Mouse (Mus musculus) lung, postnatal 36 days (tissue): ENCODE data around the gene Diaph2.
"Not testable (repeated sequence)": the region's sequence is repeated elsewhere in the genome, so short reads cannot be mapped to it uniquely, and the experiment has no call there.

Experiments
- DNase-seq: peaks from one replicate; pipeline ENCODE4 v3.0.0; 2022; ENCODE audit warnings: mixed read lengths

The Diaph2 gene

DNA sequence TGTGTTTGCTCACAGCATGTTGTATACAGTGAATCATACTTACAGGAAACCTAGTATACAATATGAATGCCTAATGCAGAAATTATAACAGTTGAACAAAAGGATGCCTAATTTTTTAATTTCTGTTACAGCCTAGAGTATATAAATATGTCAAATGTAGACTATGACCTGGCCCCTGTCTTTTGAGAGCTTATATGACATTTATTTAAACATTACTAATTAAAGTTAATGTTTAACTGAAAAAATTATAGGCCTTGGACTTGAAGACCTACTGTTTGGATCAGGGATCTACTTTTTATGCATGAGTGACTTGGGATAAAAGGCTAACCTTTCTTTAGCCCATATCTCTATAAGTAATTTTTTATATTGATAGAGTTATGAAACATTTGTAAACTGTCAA is 84.3 kb downstream of the Diaph2 start:
- no peak for DNase-seq

GRCm38 (mm10) chrX:129884465-129884864 is 134.9 kb downstream of the Diaph2 start:
- peak; percentile 80 for DNase-seq

- DNase-seq, result no peak
These were observed 176.3 kb downstream of the Diaph2 start for GRCm38 (mm10) chrX:129925806-129926205.

- DNase-seq, result no peak
These were observed 225.3 kb downstream of the Diaph2 start for GRCm38 (mm10) chrX:129974816-129975215.

DNA sequence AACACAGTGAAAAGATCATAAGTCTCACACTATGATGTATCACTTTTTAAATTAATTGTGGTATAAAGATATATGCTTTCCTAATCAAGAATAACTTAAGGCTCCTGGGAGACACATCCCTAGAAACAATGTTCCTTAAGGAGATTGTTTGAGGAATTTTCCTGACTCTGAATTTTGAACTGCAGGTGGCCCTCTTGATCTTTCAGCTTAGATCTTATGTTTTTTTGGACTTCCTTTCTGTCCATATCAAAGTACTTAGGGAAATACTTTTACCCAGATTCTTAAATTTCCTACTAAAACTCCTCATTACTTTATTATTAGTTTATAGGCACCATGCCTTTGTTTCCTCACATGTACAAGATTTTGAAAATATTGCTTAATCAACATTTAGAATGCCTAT is 258.7 kb downstream of the Diaph2 start:
- DNase-seq, result no peak

GRCm38 (mm10) chrX:130019735-130020134 is 270.2 kb downstream of the Diaph2 start:
- DNase-seq, result no peak

- no peak for DNase-seq
These were observed 295.0 kb downstream of the Diaph2 start for GRCm38 (mm10) chrX:130044525-130044924.

DNA sequence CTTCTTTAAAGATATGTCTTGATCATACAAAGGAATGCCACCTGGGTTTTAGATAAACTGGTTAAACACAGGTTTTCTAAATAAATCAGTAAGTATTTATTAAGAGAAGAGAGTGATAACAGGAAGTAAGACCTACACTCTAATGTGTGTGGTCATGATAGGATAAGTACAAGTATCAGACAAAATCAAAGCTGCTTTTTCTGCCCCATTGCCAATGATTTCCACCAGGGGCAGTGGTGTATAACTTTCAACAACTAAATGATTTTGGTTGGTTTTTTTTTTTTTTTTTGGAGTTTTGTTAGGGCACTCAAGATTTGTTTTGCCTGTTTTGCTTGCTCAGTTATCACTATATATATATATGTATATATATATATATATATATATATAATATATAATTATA is 399.7 kb downstream of the Diaph2 start:
- DNase-seq, result no peak

DNA sequence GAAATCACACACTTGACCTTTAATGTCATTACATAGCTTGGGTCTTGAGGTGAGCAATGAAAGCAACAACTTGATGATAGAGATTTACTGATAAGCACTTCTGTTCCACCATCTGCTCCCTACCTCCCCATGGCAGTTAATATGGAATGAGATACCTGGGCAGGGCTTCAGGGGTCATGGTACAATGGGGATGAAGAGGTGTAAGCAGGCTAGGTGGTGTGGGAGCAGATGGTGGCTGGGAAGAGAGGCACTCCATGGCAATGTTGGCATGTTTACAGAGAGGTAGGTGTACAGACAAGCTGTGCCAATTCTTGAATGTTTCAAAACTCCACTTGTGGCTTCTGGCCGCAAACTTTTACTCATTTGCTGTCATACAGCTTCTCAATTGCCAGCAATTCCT is 402.6 kb downstream of the Diaph2 start:
- DNase-seq, result no peak

- DNase-seq, result no peak
These were observed 423.6 kb downstream of the Diaph2 start for GRCm38 (mm10) chrX:130173126-130173525.

DNA sequence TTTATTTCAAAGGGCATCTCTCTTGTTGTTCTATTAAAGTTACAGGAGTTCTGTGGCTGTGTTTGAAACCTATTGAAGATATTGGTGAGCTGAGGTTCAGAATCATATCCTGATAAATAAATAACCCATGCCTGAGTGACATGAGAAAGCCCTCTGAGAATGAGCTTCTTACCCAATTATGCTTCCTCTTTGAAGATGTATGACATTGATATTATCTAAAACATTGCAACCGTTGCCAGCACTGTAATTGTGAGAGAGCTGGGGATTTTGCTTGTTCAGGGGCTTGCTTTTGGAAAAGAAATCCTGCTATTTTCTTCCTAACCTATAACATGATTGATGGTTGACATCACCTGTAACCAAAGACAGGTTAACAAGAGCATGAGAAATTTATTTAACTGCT is 438.3 kb downstream of the Diaph2 start:
- DNase-seq, result no peak

DNA sequence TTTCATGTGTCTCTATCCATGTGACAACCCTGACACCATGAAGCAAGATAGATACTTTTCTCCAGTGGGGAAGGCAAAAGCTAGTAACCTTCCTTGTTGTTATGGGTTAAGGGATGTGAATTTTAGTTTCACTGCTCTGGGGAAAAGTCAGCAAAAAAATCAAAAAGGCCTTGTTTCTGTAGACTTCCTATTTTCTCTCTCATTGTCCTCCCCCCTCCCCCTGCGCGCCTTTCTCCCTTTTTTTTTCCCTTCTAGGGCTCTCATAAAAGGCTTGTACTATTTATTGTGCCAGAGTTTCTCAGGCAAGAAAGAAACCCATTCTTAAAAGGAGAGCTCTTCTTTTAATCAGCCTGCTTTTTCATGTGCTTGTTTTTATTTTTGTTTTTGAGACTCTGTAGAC is 438.9 kb downstream of the Diaph2 start:
- DNase-seq, result no peak

- DNase-seq, result no peak
These were observed 439.7 kb downstream of the Diaph2 start for GRCm38 (mm10) chrX:130189250-130189649.

- DNase-seq, result not testable (repeated sequence)
These were observed 447.9 kb downstream of the Diaph2 start for GRCm38 (mm10) chrX:130197412-130197811.

DNA sequence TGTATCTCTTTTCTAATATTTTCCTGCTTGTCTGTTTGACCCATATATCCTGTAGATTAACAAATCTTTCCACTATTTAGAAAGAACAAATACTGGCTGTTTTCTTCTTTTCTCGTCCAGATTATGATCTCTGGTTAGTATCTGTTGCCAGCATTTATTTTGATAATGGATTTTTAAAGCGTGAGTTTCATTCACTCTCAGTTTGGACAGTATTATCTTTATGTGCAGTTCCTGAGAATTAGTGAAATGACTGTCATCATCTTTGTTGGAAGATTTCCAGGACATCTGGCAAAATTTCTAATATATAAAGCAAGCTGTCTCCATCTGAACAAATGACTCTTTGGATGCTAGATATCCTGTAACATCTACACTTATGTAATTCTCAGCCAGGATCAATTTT is 455.7 kb downstream of the Diaph2 start:
- DNase-seq, result no peak

- no peak for DNase-seq
These were observed 462.7 kb downstream of the Diaph2 start for GRCm38 (mm10) chrX:130212227-130212626.

- no peak for DNase-seq
These were observed 463.2 kb downstream of the Diaph2 start for GRCm38 (mm10) chrX:130212759-130213158.

DNA sequence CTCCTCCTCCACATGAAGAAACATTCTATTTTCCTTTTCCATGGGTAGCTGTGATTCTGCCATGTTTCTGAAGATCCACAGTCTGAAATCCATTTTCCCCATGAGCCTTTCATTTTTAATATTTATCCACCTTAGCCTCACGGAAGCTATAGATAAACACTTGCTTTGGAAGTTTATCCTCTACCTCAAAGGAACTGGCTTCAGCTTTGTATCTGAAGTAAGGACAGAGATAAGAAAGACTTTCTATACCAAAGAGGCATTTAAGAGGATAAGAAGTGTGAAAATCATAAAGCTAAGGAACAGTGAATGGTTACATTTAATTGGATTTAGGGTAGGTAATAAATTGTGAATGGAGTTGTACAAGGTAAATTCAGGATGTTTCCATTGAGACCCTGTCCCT is 480.5 kb downstream of the Diaph2 start:
- no peak for DNase-seq

DNA sequence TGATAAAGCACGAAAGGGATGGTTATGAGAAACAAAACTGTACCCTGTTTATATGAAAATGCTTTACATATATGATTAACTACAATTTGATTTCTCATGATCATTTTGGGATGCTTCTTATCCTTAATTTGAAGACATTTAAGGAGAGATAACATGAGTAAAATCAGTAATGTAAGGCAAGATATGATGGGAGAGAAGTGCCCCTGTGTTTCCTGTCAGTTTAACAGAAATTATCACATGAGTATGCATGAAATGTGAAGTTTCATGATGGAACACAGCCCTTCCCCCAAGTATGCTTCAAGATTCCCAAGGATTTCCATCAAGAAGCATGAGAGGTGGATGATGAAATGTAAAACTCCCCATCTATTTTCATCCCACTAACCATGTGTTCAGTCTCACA is 485.6 kb downstream of the Diaph2 start:
- no peak for DNase-seq

- no peak for DNase-seq
These were observed 497.1 kb downstream of the Diaph2 start for GRCm38 (mm10) chrX:130246652-130247051.

DNA sequence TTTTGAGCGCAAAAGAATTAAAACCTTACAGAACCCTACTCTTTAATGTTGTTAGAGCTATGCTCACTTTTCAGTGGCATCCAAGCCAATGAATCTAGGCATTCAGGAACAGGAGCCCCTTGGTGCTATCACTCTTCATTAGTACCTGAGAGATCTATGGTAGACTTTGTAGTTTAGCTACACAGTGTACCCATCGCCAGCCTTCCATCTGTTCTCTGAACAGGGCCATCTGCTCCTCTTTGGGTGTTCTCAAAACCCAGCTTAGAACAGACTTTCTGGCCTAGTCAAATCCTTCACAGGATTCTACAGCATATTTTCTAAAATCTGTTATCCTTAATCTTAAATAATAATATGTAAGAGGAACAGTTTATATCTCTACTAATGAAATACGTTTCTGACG is 504.1 kb downstream of the Diaph2 start:
- no peak for DNase-seq

- DNase-seq, result no peak
These were observed 516.2 kb downstream of the Diaph2 start for GRCm38 (mm10) chrX:130265707-130266106.

DNA sequence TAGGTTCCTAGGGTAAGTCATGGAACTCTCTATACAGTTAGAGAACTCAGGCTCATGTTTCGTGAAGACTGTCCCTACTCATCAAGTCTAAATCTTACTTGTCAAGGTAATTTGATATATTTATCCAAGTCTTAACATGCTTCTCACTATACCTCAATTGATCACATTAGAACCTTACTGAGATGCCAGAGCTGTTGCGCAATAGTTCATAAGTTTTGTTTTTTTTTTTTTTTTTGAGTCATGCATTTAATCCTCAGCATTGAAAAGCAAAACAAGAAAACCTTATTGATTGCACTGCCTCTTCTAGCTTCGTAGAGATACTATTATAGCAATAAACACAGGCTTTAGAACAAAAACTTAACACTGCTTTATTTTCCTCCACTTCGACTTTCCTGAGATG is 529.6 kb downstream of the Diaph2 start:
- no peak for DNase-seq

DNA sequence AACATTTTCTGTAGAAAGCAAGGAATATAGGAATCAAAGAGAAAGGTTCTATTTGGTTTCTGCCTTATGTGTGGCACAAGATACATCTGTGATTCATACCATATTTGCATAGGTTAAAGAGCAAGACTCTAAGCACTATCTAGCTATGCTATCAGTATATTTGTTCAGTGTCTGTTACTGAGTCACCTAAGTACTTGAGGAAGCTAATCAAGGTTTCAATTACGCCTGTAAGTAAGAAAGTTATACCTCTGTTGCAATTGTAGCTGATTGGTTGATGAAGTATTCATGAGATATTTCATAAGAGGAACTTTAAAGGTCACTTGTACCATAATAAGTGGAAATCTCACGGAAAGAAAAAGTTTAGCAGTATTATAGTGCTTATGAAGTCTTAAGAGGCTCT is 531.9 kb downstream of the Diaph2 start:
- no peak for DNase-seq

- no peak for DNase-seq
These were observed 537.5 kb downstream of the Diaph2 start for GRCm38 (mm10) chrX:130287032-130287431.

DNA sequence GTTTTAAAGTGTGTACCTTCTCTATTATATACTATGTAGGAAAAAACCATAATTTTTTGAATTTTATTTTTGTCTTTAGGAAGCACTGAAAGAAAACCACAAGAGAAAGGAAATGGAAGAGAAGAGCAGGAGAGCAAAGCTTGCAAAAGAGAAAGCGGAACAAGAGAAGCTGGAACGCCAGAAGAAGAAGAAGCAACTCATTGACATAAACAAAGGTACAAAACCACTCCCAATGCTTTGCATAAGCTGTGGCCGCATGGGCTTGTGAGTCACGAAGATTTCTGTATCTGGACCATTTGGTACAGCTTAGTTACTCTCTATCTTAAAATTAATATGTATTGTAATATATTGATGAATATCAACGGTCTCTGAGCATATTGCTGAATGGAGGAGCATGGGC is 540.2 kb downstream of the Diaph2 start:
- DNase-seq, result no peak
